Mouse (Mus musculus) cerebellum, adult 9-10 months (tissue): Measurements from ENCODE around the gene Gbgt1.
"Not testable (repeated sequence)": the region's sequence is repeated elsewhere in the genome, so short reads cannot be mapped to it uniquely, and the experiment has no call there.

ENCODE experiments used
- DNase-seq: peaks from one replicate; pipeline ENCODE4 v3.0.0; 2022

Gbgt1 gene

GRCm38 (mm10) chr2:28496671-28497070, at the start of gene Gbgt1:
TSS of gene Gbgt1 (plus strand) at chr2:28496891.
- no peak for DNase-seq

GRCm38 (mm10) chr2:28447315-28447670, 49.4 kb upstream of the Gbgt1 start:
- no peak for DNase-seq

GRCm38 (mm10) chr2:28451663-28452062, 45.0 kb upstream of the Gbgt1 start:
- DNase-seq = no peak

- DNase-seq = no peak
Observed at GRCm38 (mm10) chr2:28453539-28453938, 43.2 kb upstream of the Gbgt1 start.

- DNase-seq = no peak
Observed at GRCm38 (mm10) chr2:28456616-28457015, 40.1 kb upstream of the Gbgt1 start.

- peak; percentile 83 for DNase-seq
Observed at GRCm38 (mm10) chr2:28463919-28464318, 32.8 kb upstream of the Gbgt1 start.

GRCm38 (mm10) chr2:28464919-28465318, 31.8 kb upstream of the Gbgt1 start:
- DNase-seq = no peak

GRCm38 (mm10) chr2:28465836-28466518, 30.7 kb upstream of the Gbgt1 start, which contains the start of gene 1700007K13Rik:
TSS of gene 1700007K13Rik (minus strand) at chr2:28466332.
- peak; percentile 81 for DNase-seq

- peak; percentile 83 for DNase-seq
Observed at GRCm38 (mm10) chr2:28467860-28468485, 28.7 kb upstream of the Gbgt1 start, which contains the start of gene Mrps2. TSS of gene Mrps2 (plus strand) at chr2:28468066.

- no peak for DNase-seq
Observed at GRCm38 (mm10) chr2:28468486-28469225, 28.0 kb upstream of the Gbgt1 start.

GRCm38 (mm10) chr2:28469461-28469860, 27.2 kb upstream of the Gbgt1 start:
- DNase-seq = no peak

GRCm38 (mm10) chr2:28470591-28470990, 26.1 kb upstream of the Gbgt1 start:
- no peak for DNase-seq

- DNase-seq = not testable (repeated sequence)
Observed at GRCm38 (mm10) chr2:28472011-28472410, 24.7 kb upstream of the Gbgt1 start.

- not testable (repeated sequence) for DNase-seq
Observed at GRCm38 (mm10) chr2:28477993-28478392, 18.7 kb upstream of the Gbgt1 start.

GRCm38 (mm10) chr2:28479208-28480204, 17.2 kb upstream of the Gbgt1 start:
- no peak for DNase-seq

- DNase-seq = no peak
Observed at GRCm38 (mm10) chr2:28483861-28484260, 12.8 kb upstream of the Gbgt1 start.

GRCm38 (mm10) chr2:28494521-28494920, 2.2 kb upstream of the Gbgt1 start:
- DNase-seq = no peak

- no peak for DNase-seq
Observed at GRCm38 (mm10) chr2:28495207-28495756, 1.4 kb upstream of the Gbgt1 start.

GRCm38 (mm10) chr2:28495801-28496595, 693 bp upstream of the Gbgt1 start:
- no peak for DNase-seq

- no peak for DNase-seq
Observed at GRCm38 (mm10) chr2:28497561-28497960, 870 bp downstream of the Gbgt1 start.

- DNase-seq = no peak
Observed at GRCm38 (mm10) chr2:28498431-28498830, 1.7 kb downstream of the Gbgt1 start.
